Mouse (Mus musculus): ENCODE data around the gene Medag. TPM values are rescaled to one million over a fixed set of nuclear protein-coding genes. Genes with fewer than 3 reads are reported as not detected.
A peak's percentile ranks its signal among the peaks of the same experiment; 100 is the strongest.

The Medag gene
- total RNA-seq, 1 experiment = not detected

DNA sequence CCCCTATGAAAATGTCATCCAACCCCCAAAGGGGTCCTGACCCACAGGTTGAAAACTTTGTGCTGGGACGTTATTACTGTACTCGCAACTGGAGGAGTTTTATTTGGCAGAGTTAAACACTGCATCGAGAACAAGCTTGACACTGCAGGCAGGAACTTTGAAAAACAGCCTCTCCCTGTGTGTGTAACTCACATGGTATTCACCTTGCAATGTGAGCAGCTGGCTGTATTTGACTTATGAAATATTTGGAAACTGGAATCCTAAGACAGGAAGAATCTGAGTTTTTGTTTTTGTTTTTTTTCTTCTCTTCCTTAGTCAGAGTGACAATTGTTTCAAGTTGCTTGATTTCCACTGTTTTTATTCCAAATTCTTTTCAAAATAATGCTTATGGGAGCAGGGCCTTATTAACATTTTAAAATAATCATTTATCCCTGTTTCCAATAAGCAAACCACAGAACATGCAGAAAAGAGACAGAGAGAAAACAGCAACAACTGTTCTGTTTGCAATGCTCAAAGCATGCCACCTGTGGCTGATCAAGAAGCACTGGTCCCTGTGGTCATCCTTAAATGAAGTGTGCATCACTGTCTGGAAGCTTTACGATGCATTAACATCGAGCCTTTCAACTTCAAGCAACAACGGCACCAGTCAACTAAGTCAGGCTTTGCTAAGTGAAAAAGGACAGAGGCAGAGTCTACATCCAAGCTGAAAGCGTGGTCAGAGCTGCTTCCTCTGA lies 26.2 kb upstream of the Medag start:
- in situ Hi-C loops (cut with MboI; ENCODE audit: low sequenced_read_pairs in 2 of 2, unreplicated experiment in 2 of 2) = loop anchor here (5.0 kb wide), 1 partner anchor 343 kb away; no protein-coding TSS in a partner anchor
- Histone ChIP-seq H3K4me1 (ENCODE audit: control insufficient read depth in 2 of 2, insufficient read depth in 2 of 2, low read length in 2 of 2, poor library complexity in 1 of 2) (peaks cover 0 to 8% of the 10 kb centered on the region in 2 experiments; a peak in 1 of 4 replicates), H3K4me3 (ENCODE audit: insufficient read depth in 1 of 2, low read depth in 1 of 2, low read length in 2 of 2, poor library complexity in 1 of 2, severe bottlenecking in 1 of 2) (no peak overlapping the region), H3K36me3 (ENCODE audit: control insufficient read depth, insufficient read depth, low read length, poor library complexity, severe bottlenecking) (no peaks in the 10 kb centered on the region), H3K9ac (ENCODE audit: insufficient read depth, low read depth, low read length, poor library complexity, severe bottlenecking) (no peak overlapping the region), H3K27ac (ENCODE audit: insufficient read depth, low read depth, low read length, poor library complexity, severe bottlenecking) (no peak overlapping the region), H3K9me3 (ENCODE audit: control insufficient read depth, insufficient read depth, low read depth, low read length) (no peaks in the 10 kb centered on the region)
- TF ChIP-seq CHD2 (IDR thresholded peaks at IDR 0.05; ENCODE audit: low read depth, low read length) = no peak
- no peak for TF ChIP-seq MAFK (IDR thresholded peaks at IDR 0.05; ENCODE audit: insufficient read depth, low read depth, low read length)
- no peak for TF ChIP-seq ZC3H11A (IDR thresholded peaks at IDR 0.05; ENCODE audit: borderline replicate concordance, low read depth, low read length)
- no peak for DNase-seq (ENCODE audit: low read depth, low spot score)

DNA sequence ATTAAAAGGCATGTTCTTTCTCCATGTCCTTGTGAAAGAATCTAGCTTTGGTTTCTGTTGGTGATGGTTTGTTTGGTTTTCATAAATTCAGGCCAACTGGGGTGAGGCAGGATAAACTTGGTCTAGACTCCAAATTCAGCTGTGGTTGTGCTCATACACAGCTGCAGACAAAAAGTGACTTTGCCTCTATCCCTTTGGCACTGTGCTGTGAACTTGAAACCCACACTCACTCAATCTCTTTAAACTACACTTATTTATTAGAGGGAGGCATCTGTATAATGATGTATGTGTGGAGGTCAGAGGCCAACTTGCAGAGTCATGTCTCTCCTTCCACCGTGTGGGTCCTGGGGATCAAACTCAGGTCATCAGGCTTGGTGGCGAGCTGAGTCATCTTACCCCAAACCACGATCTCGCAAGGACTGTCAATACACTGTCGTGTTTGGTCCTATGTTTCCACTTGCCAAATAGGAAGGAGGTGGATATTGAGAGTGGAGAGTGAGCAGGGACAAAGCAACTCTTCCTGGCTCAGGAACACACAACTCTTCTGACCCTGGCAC lies 25.2 kb upstream of the Medag start:
- H3K4me1 ChIP-seq (ENCODE audit: control insufficient read depth in 2 of 2, insufficient read depth in 2 of 2, low read length in 2 of 2, poor library complexity in 1 of 2) = peaks cover 0 to 6% of the 10 kb centered on the region in 2 experiments; a peak in 1 of 4 replicates
- in situ Hi-C loops (cut with MboI; ENCODE audit: low sequenced_read_pairs in 2 of 2, unreplicated experiment in 2 of 2) = loop anchor here (5.0 kb wide), 1 partner anchor 344 kb away; no protein-coding TSS in a partner anchor
- H3K4me3 ChIP-seq (ENCODE audit: insufficient read depth in 1 of 2, low read depth in 1 of 2, low read length in 2 of 2, poor library complexity in 1 of 2, severe bottlenecking in 1 of 2) = no peak overlapping the region
- H3K36me3 ChIP-seq (ENCODE audit: control insufficient read depth, insufficient read depth, low read length, poor library complexity, severe bottlenecking) = no peaks in the 10 kb centered on the region
- no peaks in the 10 kb centered on the region for H3K9me3 ChIP-seq (ENCODE audit: control insufficient read depth, insufficient read depth, low read depth, low read length)
- TF ChIP-seq MAFK (IDR thresholded peaks at IDR 0.05; ENCODE audit: insufficient read depth, low read depth, low read length) (no peak), ZC3H11A (IDR thresholded peaks at IDR 0.05; ENCODE audit: borderline replicate concordance, low read depth, low read length) (no peak), HCFC1 (IDR thresholded peaks at IDR 0.05; ENCODE audit: borderline replicate concordance, insufficient read depth, low read length) (no peak), ZNF384 (IDR thresholded peaks at IDR 0.05; ENCODE audit: low read depth, low read length) (no peak), CHD2 (IDR thresholded peaks at IDR 0.05; ENCODE audit: low read depth, low read length) (no peak)
- no peak overlapping the region for H3K27ac ChIP-seq (ENCODE audit: insufficient read depth, low read depth, low read length, poor library complexity, severe bottlenecking)
- no peak for DNase-seq (ENCODE audit: low read depth, low spot score)
- no peak overlapping the region for H3K9ac ChIP-seq (ENCODE audit: insufficient read depth, low read depth, low read length, poor library complexity, severe bottlenecking)

DNA sequence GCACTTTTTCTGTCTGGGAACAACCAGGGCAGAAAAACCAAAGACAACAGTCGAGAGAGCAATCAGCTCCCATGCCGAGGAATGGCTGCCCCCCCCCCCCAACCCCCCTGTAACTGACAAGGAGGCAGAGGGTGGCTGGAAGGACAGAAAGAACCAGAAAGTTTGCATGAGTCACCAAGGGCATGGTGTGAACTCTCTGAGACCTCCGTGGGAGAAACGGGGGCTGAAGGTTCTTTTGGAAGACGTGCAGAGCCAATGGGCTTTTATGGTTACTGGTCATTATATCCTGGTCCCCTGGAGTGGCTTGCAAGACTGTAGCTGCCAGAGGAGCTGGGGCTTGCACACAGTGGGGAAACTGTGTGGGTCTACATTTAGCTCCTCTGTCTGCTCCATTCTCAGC lies 22.6 kb upstream of the Medag start:
- TF ChIP-seq CHD2 (IDR thresholded peaks at IDR 0.05; ENCODE audit: low read depth, low read length) = no peak
- TF ChIP-seq HCFC1 (IDR thresholded peaks at IDR 0.05; ENCODE audit: borderline replicate concordance, insufficient read depth, low read length) = no peak
- no peak for TF ChIP-seq MAFK (IDR thresholded peaks at IDR 0.05; ENCODE audit: insufficient read depth, low read depth, low read length)
- TF ChIP-seq ZNF384 (IDR thresholded peaks at IDR 0.05; ENCODE audit: low read depth, low read length) = no peak
- no peak for TF ChIP-seq ZC3H11A (IDR thresholded peaks at IDR 0.05; ENCODE audit: borderline replicate concordance, low read depth, low read length)
- no peak for DNase-seq (ENCODE audit: low read depth, low spot score)
- Histone ChIP-seq H3K36me3 (ENCODE audit: control insufficient read depth, insufficient read depth, low read length, poor library complexity, severe bottlenecking) (no peaks in the 10 kb centered on the region), H3K27ac (ENCODE audit: insufficient read depth, low read depth, low read length, poor library complexity, severe bottlenecking) (no peak overlapping the region), H3K4me3 (ENCODE audit: insufficient read depth in 1 of 2, low read depth in 1 of 2, low read length in 2 of 2, poor library complexity in 1 of 2, severe bottlenecking in 1 of 2) (no peak overlapping the region), H3K9me3 (ENCODE audit: control insufficient read depth, insufficient read depth, low read depth, low read length) (no peaks in the 10 kb centered on the region), H3K4me1 (ENCODE audit: control insufficient read depth in 2 of 2, insufficient read depth in 2 of 2, low read length in 2 of 2, poor library complexity in 1 of 2) (peaks cover 0 to 3% of the 10 kb centered on the region in 2 experiments; a peak in 1 of 4 replicates), H3K9ac (ENCODE audit: insufficient read depth, low read depth, low read length, poor library complexity, severe bottlenecking) (no peak overlapping the region)
- in situ Hi-C loops (cut with MboI; ENCODE audit: low sequenced_read_pairs in 2 of 2, unreplicated experiment in 2 of 2) = loop anchor here (5.0 kb wide), 1 partner anchor 347 kb away; no protein-coding TSS in a partner anchor

DNA sequence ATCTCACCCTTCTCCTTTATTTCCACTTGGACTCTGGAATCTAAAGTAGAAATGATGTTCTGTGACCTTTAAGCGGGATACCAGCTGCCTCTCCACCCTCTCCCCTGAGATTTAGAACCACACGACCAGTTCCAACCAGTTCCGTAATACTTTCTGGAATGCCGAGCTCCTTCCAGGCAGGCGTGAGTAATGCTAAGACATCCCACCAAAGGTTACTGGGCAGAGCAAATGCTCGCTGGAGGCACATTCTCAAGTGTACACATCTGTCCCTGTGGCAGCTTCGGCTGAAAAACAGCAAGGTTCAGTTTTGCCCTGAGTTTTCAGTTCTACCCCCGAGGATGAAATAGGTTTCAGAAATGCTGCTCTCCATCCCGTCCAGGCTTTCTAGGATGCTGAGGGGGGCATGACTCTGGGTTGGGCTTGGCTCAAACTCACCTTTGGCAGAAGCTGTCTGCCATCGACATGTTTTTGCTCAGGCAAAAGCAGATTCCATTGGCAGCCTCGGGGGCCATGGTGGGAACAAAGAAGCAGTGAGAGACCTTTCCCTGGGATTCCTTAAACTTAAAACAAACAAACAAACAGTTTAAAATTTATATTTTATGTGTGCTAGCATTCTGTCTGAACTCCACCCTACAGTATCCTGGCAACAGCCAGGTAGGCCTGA lies 21.9 kb upstream of the Medag start:
- Histone ChIP-seq H3K9me3 (ENCODE audit: control insufficient read depth, insufficient read depth, low read depth, low read length) (no peaks in the 10 kb centered on the region), H3K9ac (ENCODE audit: insufficient read depth, low read depth, low read length, poor library complexity, severe bottlenecking) (no peak overlapping the region), H3K27ac (ENCODE audit: insufficient read depth, low read depth, low read length, poor library complexity, severe bottlenecking) (no peak overlapping the region), H3K4me1 (ENCODE audit: control insufficient read depth in 2 of 2, insufficient read depth in 2 of 2, low read length in 2 of 2, poor library complexity in 1 of 2) (peaks cover 0 to 3% of the 10 kb centered on the region in 2 experiments; a peak in 1 of 4 replicates), H3K36me3 (ENCODE audit: control insufficient read depth, insufficient read depth, low read length, poor library complexity, severe bottlenecking) (no peaks in the 10 kb centered on the region), H3K4me3 (ENCODE audit: insufficient read depth in 1 of 2, low read depth in 1 of 2, low read length in 2 of 2, poor library complexity in 1 of 2, severe bottlenecking in 1 of 2) (no peak overlapping the region)
- in situ Hi-C loops (cut with MboI; ENCODE audit: low sequenced_read_pairs in 2 of 2, unreplicated experiment in 2 of 2) = loop anchor here (5.0 kb wide), 1 partner anchor 347 kb away; no protein-coding TSS in a partner anchor
- TF ChIP-seq ZNF384 (IDR thresholded peaks at IDR 0.05; ENCODE audit: low read depth, low read length) (no peak), ZC3H11A (IDR thresholded peaks at IDR 0.05; ENCODE audit: borderline replicate concordance, low read depth, low read length) (no peak), HCFC1 (IDR thresholded peaks at IDR 0.05; ENCODE audit: borderline replicate concordance, insufficient read depth, low read length) (no peak), CHD2 (IDR thresholded peaks at IDR 0.05; ENCODE audit: low read depth, low read length) (no peak), MAFK (IDR thresholded peaks at IDR 0.05; ENCODE audit: insufficient read depth, low read depth, low read length) (no peak)
- peak; percentile 54 for DNase-seq (ENCODE audit: low read depth, low spot score)

Measured in ES-E14 (cell line).